Mouse (Mus musculus): ENCODE measurements around the gene Nsd1. TPM values are rescaled to one million over a fixed set of nuclear protein-coding genes. Genes with fewer than 3 reads are reported as not detected.

Gene Nsd1
- polyA plus RNA-seq, 1 experiment from 2014 or later, result 13.0 TPM

DNA sequence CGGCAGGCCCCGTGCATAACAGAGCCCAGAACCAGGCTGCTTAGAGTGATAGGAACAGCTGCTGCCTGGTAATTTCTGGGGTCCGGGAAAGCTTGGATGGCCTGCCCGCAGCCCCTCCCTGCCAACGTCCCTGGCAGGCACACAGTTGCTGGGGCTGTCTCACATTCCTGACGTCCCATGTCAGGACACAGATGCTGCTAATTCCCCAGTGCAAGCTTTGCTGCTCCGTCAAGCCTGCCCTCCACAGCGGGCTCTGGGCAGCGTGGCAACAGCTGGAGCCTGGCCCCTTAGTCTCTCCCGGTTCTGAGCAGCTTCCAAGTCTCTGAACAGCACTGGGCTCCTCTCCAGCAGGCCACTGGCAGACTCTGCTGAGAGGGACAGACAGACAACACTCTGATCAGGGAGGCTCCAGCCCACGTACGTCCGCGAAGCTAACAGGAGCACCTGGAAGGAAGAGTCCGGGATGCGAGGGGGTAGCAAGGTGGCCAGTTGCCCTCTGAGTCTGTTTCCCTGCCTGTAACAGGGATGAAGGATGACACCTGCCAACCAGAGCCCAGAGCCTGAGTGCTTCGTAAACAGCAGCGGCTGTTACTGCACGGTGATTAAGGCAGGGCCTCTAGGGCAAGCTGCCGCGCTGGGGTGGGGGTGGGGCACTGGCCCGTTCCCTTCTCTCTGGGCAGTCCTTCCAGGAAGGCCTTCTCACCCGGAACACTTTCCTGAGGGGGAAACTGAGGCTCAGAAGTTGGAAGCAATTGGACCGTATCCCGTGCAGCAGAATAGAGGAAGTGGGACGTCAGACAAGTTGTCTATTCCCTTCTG lies 37.9 kb upstream of the Nsd1 start:
- Histone ChIP-seq H3K9ac (ENCODE audit: low read depth, low read length) (0 out of 2 replicates have a peak overlapping the region, but pooled peaks have one; percentile 19), H3K4me3 (ENCODE audit: low read depth, low read length) (no peak overlapping the region), H3K27me3 (ENCODE audit: control insufficient read depth, insufficient read depth, low read depth, low read length) (no peaks in the 10 kb centered on the region), H3K4me2 (ENCODE audit: low read depth, low read length) (peak overlapping the region; percentile 35; the same call in 1 of the 2 replicates), H3K9me3 (replicated peaks; ENCODE audit: control insufficient read depth, low read length) (no peaks in the 10 kb centered on the region), H3K27ac (ENCODE audit: low read length) (no peak overlapping the region), H3K4me1 (ENCODE audit: control insufficient read depth, low read depth, low read length) (peaks cover 5% of the 10 kb centered on the region), H3K36me3 (ENCODE audit: control insufficient read depth, insufficient read depth) (no peaks in the 10 kb centered on the region)
- 28% methylated on average over 26 of the region's 26 CpGs for WGBS (ENCODE audit: insufficient replicate concordance)
- ATAC-seq (ENCODE audit: low read depth), result no peak

- Histone ChIP-seq H3K4me3 (ENCODE audit: low read depth, low read length) (no peak overlapping the region), H3K9ac (ENCODE audit: low read depth, low read length) (no peak overlapping the region), H3K27me3 (ENCODE audit: control insufficient read depth, insufficient read depth, low read depth, low read length) (no peaks in the 10 kb centered on the region), H3K9me3 (replicated peaks; ENCODE audit: control insufficient read depth, low read length) (no peaks in the 10 kb centered on the region), H3K4me1 (ENCODE audit: control insufficient read depth, low read depth, low read length) (peaks cover 5% of the 10 kb centered on the region), H3K4me2 (ENCODE audit: low read depth, low read length) (no peak overlapping the region), H3K27ac (ENCODE audit: low read length) (no peak overlapping the region), H3K36me3 (ENCODE audit: control insufficient read depth, insufficient read depth) (no peaks in the 10 kb centered on the region)
- WGBS (ENCODE audit: insufficient replicate concordance), result 40% methylated on average over 7 of the region's 7 CpGs
- ATAC-seq (ENCODE audit: low read depth), result no peak
Observed at GRCm38 (mm10) chr13:55172336-55172770, 37.2 kb upstream of the Nsd1 start.

DNA sequence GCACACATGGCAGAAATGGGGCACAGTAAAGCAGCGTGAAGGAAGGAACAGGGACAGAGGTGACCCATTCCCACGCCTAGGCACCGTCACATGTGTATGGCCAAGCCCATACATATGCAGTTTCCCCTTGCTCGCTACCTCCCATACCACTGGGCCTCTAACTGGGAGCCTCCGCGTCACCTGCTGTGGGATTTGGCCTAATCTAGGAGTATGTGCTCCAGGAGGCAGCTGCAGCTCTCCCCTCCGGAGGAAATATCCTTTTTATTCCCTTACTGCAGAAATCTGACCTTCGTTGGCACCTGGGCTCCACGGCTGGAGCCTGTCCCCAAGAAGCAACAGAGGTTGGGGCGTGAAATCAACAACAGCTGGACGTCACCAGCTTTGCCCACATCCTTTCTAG lies 35.2 kb upstream of the Nsd1 start:
- ATAC-seq (ENCODE audit: low read depth), result no peak
- 71% methylated on average over 11 of the region's 11 CpGs for WGBS (ENCODE audit: insufficient replicate concordance)
- no peak overlapping the region for H3K4me3 ChIP-seq (ENCODE audit: low read depth, low read length)
- H3K4me2 ChIP-seq (ENCODE audit: low read depth, low read length), result no peak overlapping the region
- H3K9ac ChIP-seq (ENCODE audit: low read depth, low read length), result no peak overlapping the region
- H3K9me3 ChIP-seq (replicated peaks; ENCODE audit: control insufficient read depth, low read length), result no peaks in the 10 kb centered on the region
- H3K27ac ChIP-seq (ENCODE audit: low read length), result no peak overlapping the region
- H3K36me3 ChIP-seq (ENCODE audit: control insufficient read depth, insufficient read depth), result no peaks in the 10 kb centered on the region
- peaks cover 5% of the 10 kb centered on the region for H3K4me1 ChIP-seq (ENCODE audit: control insufficient read depth, low read depth, low read length)
- no peaks in the 10 kb centered on the region for H3K27me3 ChIP-seq (ENCODE audit: control insufficient read depth, insufficient read depth, low read depth, low read length)

- WGBS (ENCODE audit: insufficient replicate concordance), result 57% methylated on average over 6 of the region's 6 CpGs
- H3K4me1 ChIP-seq (ENCODE audit: control insufficient read depth, low read depth, low read length), result peaks cover 5% of the 10 kb centered on the region
- no peak overlapping the region for H3K27ac ChIP-seq (ENCODE audit: low read length)
- H3K4me3 ChIP-seq (ENCODE audit: low read depth, low read length), result no peak overlapping the region
- no peak overlapping the region for H3K9ac ChIP-seq (ENCODE audit: low read depth, low read length)
- no peaks in the 10 kb centered on the region for H3K36me3 ChIP-seq (ENCODE audit: control insufficient read depth, insufficient read depth)
- no peaks in the 10 kb centered on the region for H3K27me3 ChIP-seq (ENCODE audit: control insufficient read depth, insufficient read depth, low read depth, low read length)
- H3K9me3 ChIP-seq (replicated peaks; ENCODE audit: control insufficient read depth, low read length), result no peaks in the 10 kb centered on the region
- ATAC-seq (ENCODE audit: low read depth), result no peak
- no peak overlapping the region for H3K4me2 ChIP-seq (ENCODE audit: low read depth, low read length)
Observed at GRCm38 (mm10) chr13:55176265-55176664, 33.3 kb upstream of the Nsd1 start.

GRCm38 (mm10) chr13:55177903-55178496 lies 31.6 kb upstream of the Nsd1 start:
- Histone ChIP-seq H3K4me2 (ENCODE audit: low read depth, low read length) (no peak overlapping the region), H3K4me3 (ENCODE audit: low read depth, low read length) (no peak overlapping the region), H3K27ac (ENCODE audit: low read length) (no peak overlapping the region), H3K4me1 (ENCODE audit: control insufficient read depth, low read depth, low read length) (peaks cover 10% of the 10 kb centered on the region), H3K27me3 (ENCODE audit: control insufficient read depth, insufficient read depth, low read depth, low read length) (no peaks in the 10 kb centered on the region), H3K9me3 (replicated peaks; ENCODE audit: control insufficient read depth, low read length) (no peaks in the 10 kb centered on the region), H3K9ac (ENCODE audit: low read depth, low read length) (no peak overlapping the region), H3K36me3 (ENCODE audit: control insufficient read depth, insufficient read depth) (no peaks in the 10 kb centered on the region)
- no peak for ATAC-seq (ENCODE audit: low read depth)
- 64% methylated on average over 4 of the region's 4 CpGs for WGBS (ENCODE audit: insufficient replicate concordance)

GRCm38 (mm10) chr13:55178556-55178955 lies 31.0 kb upstream of the Nsd1 start:
- no peak overlapping the region for H3K27ac ChIP-seq (ENCODE audit: low read length)
- H3K9me3 ChIP-seq (replicated peaks; ENCODE audit: control insufficient read depth, low read length), result no peaks in the 10 kb centered on the region
- H3K9ac ChIP-seq (ENCODE audit: low read depth, low read length), result no peak overlapping the region
- H3K4me1 ChIP-seq (ENCODE audit: control insufficient read depth, low read depth, low read length), result peaks cover 15% of the 10 kb centered on the region
- no peak for ATAC-seq (ENCODE audit: low read depth)
- H3K4me2 ChIP-seq (ENCODE audit: low read depth, low read length), result no peak overlapping the region
- H3K27me3 ChIP-seq (ENCODE audit: control insufficient read depth, insufficient read depth, low read depth, low read length), result no peaks in the 10 kb centered on the region
- 40% methylated on average over 2 of the region's 2 CpGs for WGBS (ENCODE audit: insufficient replicate concordance)
- H3K4me3 ChIP-seq (ENCODE audit: low read depth, low read length), result no peak overlapping the region
- H3K36me3 ChIP-seq (ENCODE audit: control insufficient read depth, insufficient read depth), result no peaks in the 10 kb centered on the region

GRCm38 (mm10) chr13:55179591-55179990 lies 30.0 kb upstream of the Nsd1 start:
- Histone ChIP-seq H3K36me3 (ENCODE audit: control insufficient read depth, insufficient read depth) (no peaks in the 10 kb centered on the region), H3K9ac (ENCODE audit: low read depth, low read length) (no peak overlapping the region), H3K4me3 (ENCODE audit: low read depth, low read length) (no peak overlapping the region), H3K4me2 (ENCODE audit: low read depth, low read length) (no peak overlapping the region), H3K27me3 (ENCODE audit: control insufficient read depth, insufficient read depth, low read depth, low read length) (no peaks in the 10 kb centered on the region), H3K9me3 (replicated peaks; ENCODE audit: control insufficient read depth, low read length) (no peaks in the 10 kb centered on the region), H3K4me1 (ENCODE audit: control insufficient read depth, low read depth, low read length) (peaks cover 15% of the 10 kb centered on the region), H3K27ac (ENCODE audit: low read length) (no peak overlapping the region)
- 79% methylated on average over 3 of the region's 3 CpGs for WGBS (ENCODE audit: insufficient replicate concordance)
- ATAC-seq (ENCODE audit: low read depth), result no peak

DNA sequence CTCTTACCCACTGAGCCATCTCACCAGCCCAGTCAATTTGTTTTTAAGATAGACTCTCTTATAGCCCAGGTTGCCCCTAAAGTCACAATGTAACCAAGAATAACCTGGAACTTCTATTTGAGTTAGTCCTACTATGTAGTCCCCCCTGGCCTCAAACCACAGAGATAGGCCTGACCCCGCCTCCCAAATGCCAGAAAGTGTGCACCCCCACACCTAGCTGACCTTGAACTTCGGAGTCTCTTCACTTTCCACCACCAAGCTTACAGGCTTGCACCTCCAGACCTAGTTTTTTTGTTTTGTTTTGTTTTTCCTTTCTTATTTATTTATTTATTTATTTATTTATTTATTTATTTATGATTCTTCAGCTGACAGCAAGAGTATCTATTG lies 27.8 kb upstream of the Nsd1 start:
- Histone ChIP-seq H3K4me1 (ENCODE audit: control insufficient read depth, low read depth, low read length) (peaks cover 15% of the 10 kb centered on the region), H3K27ac (ENCODE audit: low read length) (peak overlapping the region; percentile 48), H3K36me3 (ENCODE audit: control insufficient read depth, insufficient read depth) (no peaks in the 10 kb centered on the region), H3K9me3 (replicated peaks; ENCODE audit: control insufficient read depth, low read length) (no peaks in the 10 kb centered on the region), H3K9ac (ENCODE audit: low read depth, low read length) (no peak overlapping the region), H3K4me2 (ENCODE audit: low read depth, low read length) (peak overlapping the region; percentile 72), H3K4me3 (ENCODE audit: low read depth, low read length) (peak overlapping the region; percentile 57), H3K27me3 (ENCODE audit: control insufficient read depth, insufficient read depth, low read depth, low read length) (no peaks in the 10 kb centered on the region)
- no peak for ATAC-seq (ENCODE audit: low read depth)
- WGBS (ENCODE audit: insufficient replicate concordance), result 53% methylated on average over 2 of the region's 2 CpGs
